Mouse (Mus musculus) heart, embryonic 15.5 days (tissue): ENCODE data around the gene Npb. TPM values are rescaled to one million over a fixed set of nuclear protein-coding genes. Genes with fewer than 3 reads are reported as not detected.

Experiments
- ATAC-seq: fragments of 200-750 bp; cut with Nextera tagmentation; replicated peaks from 2 replicates; pipeline ENCODE4 v1.8.0; 2017; ENCODE audit warnings: low read depth, moderate TSS enrichment; ENCODE audit not compliant: insufficient number of reproducible peaks, insufficient read depth, low FRiP score
- H3K27ac ChIP-seq: fragments of 300-500 bp; sonication (generic); 2 replicates; pipeline ENCODE4 v1.5.1; 2015; ENCODE audit warnings: mild to moderate bottlenecking, inconsistent platforms
- H3K27me3 ChIP-seq: fragments of 300-500 bp; sonication (generic); 2 replicates; pipeline ENCODE4 v1.6.1; 2015; ENCODE audit warnings: inconsistent platforms
- H3K36me3 ChIP-seq: fragments of 300-500 bp; sonication (generic); 2 replicates; pipeline ENCODE4 v1.6.1; 2015; ENCODE audit warnings: mild to moderate bottlenecking, inconsistent platforms
- H3K4me1 ChIP-seq: fragments of 300-500 bp; sonication (generic); replicated peaks from 2 replicates; pipeline ENCODE4 v1.6.1; 2015; ENCODE audit warnings: inconsistent platforms
- H3K4me2 ChIP-seq: fragments of 300-500 bp; sonication (generic); 2 replicates; pipeline ENCODE4 v1.6.1; 2015; ENCODE audit warnings: inconsistent platforms, mild to moderate bottlenecking, moderate library complexity
- H3K4me3 ChIP-seq: fragments of 300-500 bp; sonication (generic); 2 replicates; pipeline ENCODE4 v1.5.1; 2015; ENCODE audit warnings: mild to moderate bottlenecking, inconsistent platforms
- H3K9ac ChIP-seq: fragments of 300-500 bp; sonication (generic); 2 replicates; pipeline ENCODE4 v1.6.1; 2015; ENCODE audit warnings: mild to moderate bottlenecking, inconsistent platforms
- H3K9me3 ChIP-seq: fragments of 300-500 bp; sonication (generic); replicated peaks from 2 replicates; pipeline ENCODE4 v1.6.1; 2016; ENCODE audit warnings: inconsistent platforms
- WGBS: fragments of 180-500 bp; shearing (Covaris S2); methylation state at CpG from one replicate; pipeline ENCODE4 v1.1.7; 2015; ENCODE audit warnings: mixed read lengths; 5-methylcytosine and 5-hydroxymethylcytosine counted together
- polyA plus RNA-seq: library from polyadenylated mRNA; unstranded; fragments of >200 nt; fragmentation: Nextera tagmentation; extraction: Ambion mirVana; gene quantifications from 2 replicates; pipeline ENCODE4 v1.2.1, GENCODE M21; 2015

The Npb gene
- polyA plus RNA-seq, 1 experiment from 2014 or later, result 13.0 TPM

GRCm38 (mm10) chr11:120603545-120603944, 4.7 kb upstream of the Npb start:
- no peak overlapping the region for H3K27ac ChIP-seq
- no peaks in the 10 kb centered on the region for H3K9me3 ChIP-seq
- WGBS, result 79% methylated on average over 2 of the region's 2 CpGs
- H3K4me1 ChIP-seq, result peaks cover 38% of the 10 kb centered on the region
- no peaks in the 10 kb centered on the region for H3K27me3 ChIP-seq
- ATAC-seq, result no peak
- peaks cover 50% of the 10 kb centered on the region for H3K36me3 ChIP-seq
- no peak overlapping the region for H3K9ac ChIP-seq
- no peak overlapping the region for H3K4me2 ChIP-seq
- H3K4me3 ChIP-seq, result no peak overlapping the region

- Histone ChIP-seq H3K4me2 (no peak overlapping the region), H3K9ac (no peak overlapping the region), H3K36me3 (peaks cover 53% of the 10 kb centered on the region), H3K4me1 (peaks cover 38% of the 10 kb centered on the region), H3K27me3 (no peaks in the 10 kb centered on the region), H3K4me3 (no peak overlapping the region), H3K9me3 (no peaks in the 10 kb centered on the region), H3K27ac (no peak overlapping the region)
- no peak for ATAC-seq
- WGBS, result 86% methylated on average over 7 of the region's 7 CpGs
Measured at GRCm38 (mm10) chr11:120605667-120606066, 2.6 kb upstream of the Npb start.

- H3K4me2 ChIP-seq, result no peak overlapping the region
- H3K4me3 ChIP-seq, result no peak overlapping the region
- no peaks in the 10 kb centered on the region for H3K27me3 ChIP-seq
- peaks cover 38% of the 10 kb centered on the region for H3K4me1 ChIP-seq
- no peak overlapping the region for H3K9ac ChIP-seq
- no peaks in the 10 kb centered on the region for H3K9me3 ChIP-seq
- 81% methylated on average over 4 of the region's 4 CpGs for WGBS
- peak overlapping the region; percentile 27; the same call in 1 of the 2 replicates for H3K27ac ChIP-seq
- H3K36me3 ChIP-seq, result peaks cover 55% of the 10 kb centered on the region
- ATAC-seq, result no peak
Measured at GRCm38 (mm10) chr11:120606764-120607163, 1.5 kb upstream of the Npb start.

GRCm38 (mm10) chr11:120609250-120609649, 973 bp downstream of the Npb start:
- peak overlapping the region; percentile 55 for H3K9ac ChIP-seq
- peak overlapping the region; percentile 80 for H3K4me2 ChIP-seq
- peak overlapping the region; percentile 61 for H3K27ac ChIP-seq
- peak; percentile 61 for ATAC-seq
- H3K36me3 ChIP-seq, result peaks cover 55% of the 10 kb centered on the region
- 27% methylated on average over 8 of the region's 8 CpGs for WGBS
- H3K9me3 ChIP-seq, result no peaks in the 10 kb centered on the region
- peak overlapping the region; percentile 46 for H3K4me3 ChIP-seq
- H3K27me3 ChIP-seq, result no peaks in the 10 kb centered on the region
- H3K4me1 ChIP-seq, result peaks cover 38% of the 10 kb centered on the region

- Histone ChIP-seq H3K9me3 (no peaks in the 10 kb centered on the region), H3K36me3 (peaks cover 47% of the 10 kb centered on the region), H3K27me3 (no peaks in the 10 kb centered on the region), H3K27ac (no peak overlapping the region), H3K4me1 (peaks cover 38% of the 10 kb centered on the region), H3K9ac (no peak overlapping the region), H3K4me3 (no peak overlapping the region), H3K4me2 (no peak overlapping the region)
- 84% methylated on average over 9 of the region's 9 CpGs for WGBS
- no peak for ATAC-seq
Measured at GRCm38 (mm10) chr11:120610477-120611046, 2.3 kb downstream of the Npb start.

- Histone ChIP-seq H3K4me1 (peaks cover 34% of the 10 kb centered on the region), H3K4me3 (no peak overlapping the region), H3K4me2 (no peak overlapping the region), H3K9ac (no peak overlapping the region), H3K27ac (no peak overlapping the region), H3K27me3 (no peaks in the 10 kb centered on the region), H3K9me3 (no peaks in the 10 kb centered on the region), H3K36me3 (peaks cover 43% of the 10 kb centered on the region)
- 40% methylated on average over 6 of the region's 6 CpGs for WGBS
- no peak for ATAC-seq
Measured at GRCm38 (mm10) chr11:120612763-120613162, 4.5 kb downstream of the Npb start.

- no peak for ATAC-seq
- Histone ChIP-seq H3K27me3 (no peaks in the 10 kb centered on the region), H3K9me3 (no peaks in the 10 kb centered on the region), H3K4me2 (no peak overlapping the region), H3K36me3 (peaks cover 47% of the 10 kb centered on the region), H3K27ac (no peak overlapping the region), H3K4me3 (no peak overlapping the region), H3K9ac (no peak overlapping the region), H3K4me1 (peaks cover 34% of the 10 kb centered on the region)
- 80% methylated on average over 10 of the region's 10 CpGs for WGBS
Measured at GRCm38 (mm10) chr11:120613481-120613972, 5.2 kb downstream of the Npb start.

- H3K9ac ChIP-seq, result no peak overlapping the region
- no peak overlapping the region for H3K4me3 ChIP-seq
- WGBS, result 85% methylated on average over 8 of the region's 8 CpGs
- H3K9me3 ChIP-seq, result no peaks in the 10 kb centered on the region
- H3K4me1 ChIP-seq, result peaks cover 30% of the 10 kb centered on the region
- H3K27ac ChIP-seq, result no peak overlapping the region
- H3K36me3 ChIP-seq, result peaks cover 49% of the 10 kb centered on the region
- H3K4me2 ChIP-seq, result no peak overlapping the region
- ATAC-seq, result no peak
- H3K27me3 ChIP-seq, result no peaks in the 10 kb centered on the region
Measured at GRCm38 (mm10) chr11:120613976-120614375, 5.7 kb downstream of the Npb start.

GRCm38 (mm10) chr11:120615167-120615566, 6.9 kb downstream of the Npb start:
- Histone ChIP-seq H3K9me3 (no peaks in the 10 kb centered on the region), H3K9ac (no peak overlapping the region), H3K36me3 (peaks cover 55% of the 10 kb centered on the region), H3K27me3 (no peaks in the 10 kb centered on the region), H3K4me1 (peaks cover 21% of the 10 kb centered on the region), H3K27ac (no peak overlapping the region), H3K4me2 (no peak overlapping the region), H3K4me3 (no peak overlapping the region)
- WGBS, result 91% methylated on average over 6 of the region's 6 CpGs
- ATAC-seq, result no peak

- H3K9ac ChIP-seq, result no peak overlapping the region
- H3K36me3 ChIP-seq, result peaks cover 55% of the 10 kb centered on the region
- no peak overlapping the region for H3K27ac ChIP-seq
- H3K9me3 ChIP-seq, result no peaks in the 10 kb centered on the region
- no peak for ATAC-seq
- 89% methylated on average over 11 of the region's 11 CpGs for WGBS
- peaks cover 21% of the 10 kb centered on the region for H3K4me1 ChIP-seq
- H3K4me2 ChIP-seq, result no peak overlapping the region
- no peaks in the 10 kb centered on the region for H3K27me3 ChIP-seq
- H3K4me3 ChIP-seq, result no peak overlapping the region
Measured at GRCm38 (mm10) chr11:120615606-120616203, 7.4 kb downstream of the Npb start.

- no peaks in the 10 kb centered on the region for H3K9me3 ChIP-seq
- no peak for ATAC-seq
- H3K9ac ChIP-seq, result peak overlapping the region; percentile 80
- H3K4me3 ChIP-seq, result peak overlapping the region; percentile 84
- H3K27ac ChIP-seq, result peak overlapping the region; percentile 78
- peaks cover 54% of the 10 kb centered on the region for H3K36me3 ChIP-seq
- no peaks in the 10 kb centered on the region for H3K27me3 ChIP-seq
- peaks cover 21% of the 10 kb centered on the region for H3K4me1 ChIP-seq
- 34% methylated on average over 4 of the region's 4 CpGs for whole genome bisulfite sequencing
- H3K4me2 ChIP-seq, result peak overlapping the region; percentile 87
Measured at GRCm38 (mm10) chr11:120616617-120617294, 8.5 kb downstream of the Npb start.
